Mouse (Mus musculus): ENCODE data around the gene Adcy5.

- no peak for TF ChIP-seq MXI1 (IDR thresholded peaks at IDR 0.05; ENCODE audit: low read depth, low read length)
- TF ChIP-seq EP300 (IDR thresholded peaks at IDR 0.05; ENCODE audit: low read depth in 1 of 2, low read length in 2 of 2) = no peak
Measured at GRCm38 (mm10) chr16:35109156-35109555, 45.5 kb upstream of the Adcy5 start.

All from MEL (cell line).